Mouse (Mus musculus) monocyte, adult 5-6 weeks (primary cell): ENCODE measurements around the gene Dclk2. TPM values are rescaled to one million over a fixed set of nuclear protein-coding genes. Genes with fewer than 3 reads are reported as not detected.

Experiments
- ATAC-seq: fragments of 153-309, 156-312 bp; replicated peaks from 2 replicates; pipeline ENCODE4 v1.8.0; 2017; ENCODE audit warnings: mild to moderate bottlenecking; ENCODE audit not compliant: low TSS enrichment, insufficient number of reproducible peaks, severe bottlenecking, poor library complexity, low FRiP score
- total RNA-seq: library from RNA; stranded (forward); fragments of 200-1000, 200-491, 200-594 nt; gene quantifications from 3 replicates; pipeline ENCODE4 v1.2.3, GENCODE M21; 2017

Dclk2 gene
- total RNA-seq, 1 experiment from 2014 or later: 1.6 TPM

GRCm38 (mm10) chr3:86784051-86784450, 136.6 kb downstream of the Dclk2 start:
- no peak for ATAC-seq

- no peak for ATAC-seq
Observed at GRCm38 (mm10) chr3:86779704-86780103, 140.9 kb downstream of the Dclk2 start.

- ATAC-seq: no peak
Observed at GRCm38 (mm10) chr3:86775444-86775828, 145.2 kb downstream of the Dclk2 start.

GRCm38 (mm10) chr3:86774566-86775443, 145.8 kb downstream of the Dclk2 start:
- peak; percentile 74 for ATAC-seq

- no peak for ATAC-seq
Observed at GRCm38 (mm10) chr3:86768969-86769368, 151.7 kb downstream of the Dclk2 start.

GRCm38 (mm10) chr3:86768553-86768952, 152.1 kb downstream of the Dclk2 start:
- ATAC-seq: no peak

GRCm38 (mm10) chr3:86762456-86762855, 158.2 kb downstream of the Dclk2 start:
- no peak for ATAC-seq

- ATAC-seq: 0 out of 2 replicates have a peak, but pooled peaks have one; percentile 13
Observed at GRCm38 (mm10) chr3:86762036-86762415, 158.6 kb downstream of the Dclk2 start.

- no peak for ATAC-seq
Observed at GRCm38 (mm10) chr3:86761095-86762035, 159.3 kb downstream of the Dclk2 start.

- no peak for ATAC-seq
Observed at GRCm38 (mm10) chr3:86760474-86760873, 160.2 kb downstream of the Dclk2 start.

GRCm38 (mm10) chr3:86759834-86760233, 160.8 kb downstream of the Dclk2 start:
- no peak for ATAC-seq

- no peak for ATAC-seq
Observed at GRCm38 (mm10) chr3:86759383-86759782, 161.3 kb downstream of the Dclk2 start.

- no peak for ATAC-seq
Observed at GRCm38 (mm10) chr3:86758727-86759126, 161.9 kb downstream of the Dclk2 start.

GRCm38 (mm10) chr3:86756548-86756947, 164.1 kb downstream of the Dclk2 start:
- no peak for ATAC-seq

- no peak for ATAC-seq
Observed at GRCm38 (mm10) chr3:86754595-86755557, 165.8 kb downstream of the Dclk2 start.

- no peak for ATAC-seq
Observed at GRCm38 (mm10) chr3:86754178-86754577, 166.5 kb downstream of the Dclk2 start.

- no peak for ATAC-seq
Observed at GRCm38 (mm10) chr3:86750652-86751051, 170.0 kb downstream of the Dclk2 start.

- no peak for ATAC-seq
Observed at GRCm38 (mm10) chr3:86745769-86746512, 174.7 kb downstream of the Dclk2 start.
